Mouse (Mus musculus) erythroblast, embryonic 14.5 days (primary cell): Measurements from ENCODE around the gene Fam117a. TPM values are rescaled to one million over a fixed set of nuclear protein-coding genes. Genes with fewer than 3 reads are reported as not detected.

ENCODE experiments used
- H3K27me3 ChIP-seq: 2 replicates; pipeline ENCODE4 v1.6.1; 2012; ENCODE audit warnings: inconsistent platforms; ENCODE audit not compliant: control insufficient read depth
- H3K36me3 ChIP-seq: 2 replicates; pipeline ENCODE4 v1.6.1; 2012; ENCODE audit warnings: mild to moderate bottlenecking, inconsistent platforms; ENCODE audit not compliant: control insufficient read depth
- H3K4me1 ChIP-seq: 2 replicates; pipeline ENCODE4 v1.6.1; 2012; ENCODE audit warnings: inconsistent platforms; ENCODE audit not compliant: control insufficient read depth
- H3K4me3 ChIP-seq: replicated peaks from 2 replicates; pipeline ENCODE3; 2012; ENCODE audit warnings: moderate library complexity, mild to moderate bottlenecking, inconsistent platforms
- H3K9me3 ChIP-seq: 2 replicates; pipeline ENCODE4 v1.6.1; 2012; ENCODE audit warnings: low read length, inconsistent platforms, mixed read lengths; ENCODE audit not compliant: control insufficient read depth
- GATA1 ChIP-seq: IDR thresholded peaks from 2 replicates; pipeline ENCODE4 v1.6.1; 2012; ENCODE audit warnings: low read length, inconsistent platforms, mixed read lengths
- TAL1 ChIP-seq: IDR thresholded peaks from 3 replicates; pipeline ENCODE4 v1.6.1; 2012; ENCODE audit warnings: low read length, inconsistent platforms, mixed read lengths
- polyA plus RNA-seq: library from polyadenylated mRNA; stranded (reverse); fragments of >175 nt; gene quantifications from 2 replicates; pipeline ENCODE4 v1.2.3, GENCODE M21; 2012

Fam117a gene
- 184 and 248 TPM in 2 replicates for polyA plus RNA-seq

DNA sequence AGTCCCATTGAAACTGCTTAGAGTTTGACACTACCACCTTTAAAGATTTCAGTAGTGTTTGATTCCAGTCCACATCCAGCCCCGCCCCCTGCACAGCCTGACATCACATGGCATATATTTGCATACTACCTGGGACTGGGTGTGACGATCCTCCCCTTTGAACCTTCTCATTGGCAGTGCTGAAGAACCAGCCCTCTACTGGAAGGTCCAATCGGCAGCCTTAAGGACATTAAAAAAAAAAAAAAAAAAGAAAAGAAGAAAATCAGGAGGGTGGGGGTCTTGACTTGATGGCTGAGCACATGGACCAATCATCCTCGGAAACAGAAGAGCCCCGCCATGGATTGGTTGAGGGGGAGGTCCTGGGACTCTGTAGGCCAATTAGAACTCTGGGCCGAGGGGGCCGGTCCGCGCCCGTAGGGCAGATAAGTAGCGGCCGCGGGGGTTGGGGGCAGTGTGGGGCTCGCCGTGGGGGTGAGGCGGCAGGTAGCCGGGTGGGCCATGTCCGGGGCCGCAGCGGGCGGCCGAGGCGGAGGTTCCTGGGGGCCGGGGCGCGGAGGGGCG is at the start of gene Fam117a:
Gene Fam117a (plus strand): TSS at position 451 of the 561 bp plus-strand sequence.
- Histone ChIP-seq H3K27me3 (no peaks in the 10 kb centered on the region), H3K36me3 (peaks cover 44% of the 10 kb centered on the region), H3K9me3 (no peaks in the 10 kb centered on the region), H3K4me3 (peak within 1 kb of the TSS; percentile 85), H3K4me1 (peaks cover 79% of the 10 kb centered on the region)
- TF ChIP-seq GATA1, result no peak
- TF ChIP-seq TAL1, result no peak

GRCm38 (mm10) chr11:95291998-95292397 is 44.8 kb upstream of the Fam117a start:
- Histone ChIP-seq H3K4me3 (no peak overlapping the region), H3K36me3 (peaks cover 94% of the 10 kb centered on the region), H3K27me3 (no peaks in the 10 kb centered on the region), H3K9me3 (no peaks in the 10 kb centered on the region), H3K4me1 (peaks cover 2% of the 10 kb centered on the region; the same call in 1 of the 2 replicates)
- TF ChIP-seq GATA1 (no peak), TAL1 (no peak)

- no peaks in the 10 kb centered on the region for H3K27me3 ChIP-seq
- peaks cover 2% of the 10 kb centered on the region; the same call in 1 of the 2 replicates for H3K4me1 ChIP-seq
- TF ChIP-seq GATA1, result no peak
- no peak for TF ChIP-seq TAL1
- H3K36me3 ChIP-seq, result peaks cover 95% of the 10 kb centered on the region
- no peaks in the 10 kb centered on the region for H3K9me3 ChIP-seq
- no peak overlapping the region for H3K4me3 ChIP-seq
Measured at GRCm38 (mm10) chr11:95293017-95293624, 43.7 kb upstream of the Fam117a start.

DNA sequence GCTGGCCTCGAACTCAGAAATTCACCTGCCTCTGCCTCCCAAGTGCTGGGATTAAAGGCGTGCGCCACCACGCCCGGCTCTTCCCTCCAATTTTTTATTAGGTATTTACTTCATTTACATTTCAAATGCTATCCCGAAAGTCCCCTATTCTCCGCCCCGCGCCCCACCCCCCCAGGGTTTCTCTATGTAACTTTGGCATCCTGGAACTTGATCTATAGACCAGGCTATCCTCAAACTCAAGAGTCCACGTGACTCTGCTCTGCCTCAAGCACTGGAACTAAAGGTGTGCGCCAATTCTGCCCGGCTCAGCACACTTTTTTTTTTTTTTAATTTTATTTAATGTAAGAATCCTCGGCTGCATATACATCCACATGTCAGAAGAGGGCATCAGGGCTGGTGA is 41.1 kb upstream of the Fam117a start:
- H3K4me1 ChIP-seq, result peaks cover 9% of the 10 kb centered on the region
- H3K9me3 ChIP-seq, result no peaks in the 10 kb centered on the region
- TF ChIP-seq GATA1 (no peak), TAL1 (no peak)
- H3K4me3 ChIP-seq, result no peak overlapping the region
- H3K36me3 ChIP-seq, result peaks cover 95% of the 10 kb centered on the region
- H3K27me3 ChIP-seq, result no peaks in the 10 kb centered on the region

- H3K9me3 ChIP-seq, result no peaks in the 10 kb centered on the region
- peaks cover 10% of the 10 kb centered on the region for H3K4me1 ChIP-seq
- TF ChIP-seq GATA1 (no peak), TAL1 (no peak)
- H3K36me3 ChIP-seq, result peaks cover 95% of the 10 kb centered on the region
- H3K4me3 ChIP-seq, result no peak overlapping the region
- H3K27me3 ChIP-seq, result no peaks in the 10 kb centered on the region
Measured at GRCm38 (mm10) chr11:95298146-95298545, 38.7 kb upstream of the Fam117a start.

DNA sequence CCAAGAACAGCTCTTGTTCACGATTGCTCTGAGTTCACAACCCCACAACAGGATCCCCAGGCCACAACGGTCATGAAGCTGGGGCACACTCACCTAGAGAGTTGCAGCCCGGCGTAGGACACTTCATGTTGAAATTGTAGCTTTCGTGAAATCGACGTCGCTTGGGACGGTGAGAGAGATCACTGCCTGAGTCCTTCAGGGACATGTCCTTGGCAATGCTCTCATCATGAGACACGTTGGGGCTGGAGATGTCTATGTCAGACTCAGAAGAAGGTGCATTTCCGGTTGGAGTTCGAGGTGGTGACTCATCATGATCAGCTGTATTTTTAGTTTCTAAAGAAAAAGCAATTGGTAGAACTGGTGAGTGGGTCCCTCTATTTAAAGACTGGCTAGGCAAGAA is 36.9 kb upstream of the Fam117a start:
- H3K4me1 ChIP-seq, result peaks cover 10% of the 10 kb centered on the region
- H3K27me3 ChIP-seq, result no peaks in the 10 kb centered on the region
- TF ChIP-seq TAL1 (no peak), GATA1 (no peak)
- no peaks in the 10 kb centered on the region for H3K9me3 ChIP-seq
- peaks cover 95% of the 10 kb centered on the region for H3K36me3 ChIP-seq
- no peak overlapping the region for H3K4me3 ChIP-seq

- Histone ChIP-seq H3K36me3 (peaks cover 100% of the 10 kb centered on the region), H3K9me3 (no peaks in the 10 kb centered on the region), H3K4me3 (no peak overlapping the region), H3K27me3 (no peaks in the 10 kb centered on the region), H3K4me1 (peaks cover 20% of the 10 kb centered on the region)
- TF ChIP-seq GATA1 (no peak), TAL1 (no peak)
Measured at GRCm38 (mm10) chr11:95301772-95302171, 35.0 kb upstream of the Fam117a start.

DNA sequence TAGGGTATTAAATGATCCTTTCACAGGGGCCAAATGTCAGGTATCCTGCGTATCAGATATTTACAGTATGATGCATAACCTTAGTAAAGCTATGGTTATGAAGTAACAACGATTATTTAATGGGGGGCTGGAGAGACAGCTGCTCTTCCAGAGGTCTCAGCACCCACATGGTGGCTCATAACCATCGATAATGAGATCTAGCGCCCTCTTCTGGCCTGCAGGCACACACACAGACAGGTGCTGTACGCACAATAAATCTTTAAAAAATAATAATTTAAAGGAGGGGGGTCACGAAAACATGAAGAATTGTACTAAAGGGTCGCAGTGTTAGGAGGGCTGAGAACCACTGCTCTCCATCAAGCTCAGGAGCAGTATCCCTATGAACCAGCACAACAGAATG is 31.2 kb upstream of the Fam117a start:
- TF ChIP-seq GATA1 (no peak), TAL1 (no peak)
- H3K4me1 ChIP-seq, result peaks cover 35% of the 10 kb centered on the region
- no peak overlapping the region for H3K4me3 ChIP-seq
- H3K36me3 ChIP-seq, result peaks cover 77% of the 10 kb centered on the region
- no peaks in the 10 kb centered on the region for H3K9me3 ChIP-seq
- no peaks in the 10 kb centered on the region for H3K27me3 ChIP-seq

GRCm38 (mm10) chr11:95307526-95307925 is 29.3 kb upstream of the Fam117a start:
- Histone ChIP-seq H3K4me1 (peaks cover 48% of the 10 kb centered on the region), H3K4me3 (peak overlapping the region; percentile 79), H3K36me3 (peaks cover 57% of the 10 kb centered on the region), H3K9me3 (no peaks in the 10 kb centered on the region), H3K27me3 (no peaks in the 10 kb centered on the region)
- TF ChIP-seq GATA1 (no peak), TAL1 (no peak)
